Mouse (Mus musculus): ENCODE measurements around the gene Galr2. TPM values are rescaled to one million over a fixed set of nuclear protein-coding genes. Genes with fewer than 3 reads are reported as not detected.

Galr2 gene
- total and polyA plus RNA-seq, 3 experiments = 0.38 TPM; not detected in 2

DNA sequence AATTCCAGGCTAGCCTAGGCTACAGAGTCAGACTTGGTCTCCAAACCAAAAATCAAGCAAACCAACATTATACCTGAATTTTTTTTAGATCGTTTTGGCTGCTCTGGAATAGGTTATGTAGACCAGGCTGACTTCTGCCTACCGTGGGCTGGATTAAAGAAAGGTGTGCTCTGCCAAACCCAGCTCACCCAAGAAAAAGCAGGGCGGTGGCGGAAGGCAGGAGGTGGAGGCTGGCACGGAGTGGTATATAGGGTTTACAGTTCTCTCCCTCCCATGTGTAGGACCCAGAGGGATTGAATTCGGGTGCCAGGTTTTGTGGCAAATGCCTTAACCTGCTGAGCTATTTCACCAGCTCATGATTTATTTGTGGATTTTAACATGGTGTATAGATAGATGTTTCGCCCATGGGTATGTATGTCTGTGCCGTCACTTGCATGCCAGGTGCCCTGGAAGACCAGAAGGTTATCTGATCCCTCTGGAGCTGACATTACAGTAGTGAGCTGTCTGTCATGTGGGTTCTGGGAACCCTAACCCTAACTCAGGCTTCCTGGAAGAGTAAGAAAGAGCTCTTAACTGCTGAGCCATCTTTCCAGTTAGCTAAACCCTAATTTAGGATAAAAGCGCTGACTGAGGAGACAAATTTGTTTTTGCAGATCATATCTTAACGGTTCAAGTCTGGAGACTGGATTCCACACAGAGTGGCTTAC, 26.4 kb downstream of the Galr2 start, which contains the start of gene Exoc7:
Gene Exoc7 (minus strand): TSS at position 215 of the 707 bp plus-strand sequence.
- Histone ChIP-seq H3K27me3 (ENCODE audit: insufficient read depth, low read length) (no peaks in the 10 kb centered on the region), H3K36me3 (replicated peaks) (peaks cover 32% of the 10 kb centered on the region), H3K4me3 (ENCODE audit: low read depth, low read length) (peak within 1 kb of the TSS; percentile 79), H3K9me3 (replicated peaks) (no peaks in the 10 kb centered on the region), H3K4me1 (ENCODE audit: insufficient read depth, low read depth, low read length) (peaks cover 34% of the 10 kb centered on the region)
- no peak for ATAC-seq (ENCODE audit: extremely low read depth, insufficient number of reproducible peaks, low FRiP score, poor library complexity, severe bottlenecking)
- no peak for DNase-seq (ENCODE audit: low spot score)
- TF ChIP-seq POLR2AphosphoS5 (IDR thresholded peaks at IDR 0.05; ENCODE audit: insufficient replicate concordance, low read depth, low read length) (no peak), TAL1 (conservative IDR thresholded peaks at IDR 0.05; ENCODE audit: low read depth, low read length) (peak; percentile 42)

DNA sequence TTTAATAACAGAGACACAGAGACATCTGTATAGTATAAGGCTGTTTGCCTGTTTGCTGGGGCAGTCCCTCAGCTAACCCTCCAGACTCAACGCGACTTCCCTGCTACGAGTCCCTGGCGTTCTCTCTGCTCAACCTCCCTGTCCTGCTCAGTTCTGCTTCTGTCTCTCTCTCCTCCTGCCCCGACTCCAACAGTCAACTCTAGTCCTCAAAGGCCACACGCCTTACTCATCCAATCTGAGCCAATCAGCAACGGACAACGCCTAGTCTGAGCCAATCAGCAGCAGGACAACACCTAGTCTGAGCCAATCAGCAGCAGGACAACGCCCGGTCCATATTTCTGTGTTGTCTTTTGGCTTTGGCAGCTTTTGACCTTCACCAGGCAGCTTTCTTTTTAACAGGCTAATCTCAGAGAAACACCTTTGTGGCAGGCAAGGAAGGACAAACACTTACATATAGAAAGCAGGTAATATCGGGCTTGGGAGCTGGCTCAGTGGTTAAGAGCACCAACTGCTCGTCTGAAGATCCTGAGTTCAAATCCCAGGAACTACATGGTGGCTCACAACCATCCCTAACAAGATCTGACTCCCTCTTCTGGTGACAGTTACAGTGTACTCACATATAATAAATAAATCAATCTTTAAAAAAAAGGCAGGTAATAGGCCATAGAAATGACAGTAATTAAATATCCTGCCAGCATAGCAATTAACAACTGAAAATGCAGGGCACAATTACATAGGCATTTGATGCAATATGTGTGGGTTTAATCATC, 27.2 kb downstream of the Galr2 start:
- ATAC-seq (ENCODE audit: extremely low read depth, insufficient number of reproducible peaks, low FRiP score, poor library complexity, severe bottlenecking) (peak; percentile 78), DNase-seq (ENCODE audit: low spot score) (peak; percentile 78)
- Histone ChIP-seq H3K36me3 (replicated peaks) (peaks cover 24% of the 10 kb centered on the region), H3K9me3 (replicated peaks) (no peaks in the 10 kb centered on the region), H3K27me3 (ENCODE audit: insufficient read depth, low read length) (no peaks in the 10 kb centered on the region), H3K4me1 (ENCODE audit: insufficient read depth, low read depth, low read length) (peaks cover 34% of the 10 kb centered on the region), H3K4me3 (ENCODE audit: low read depth, low read length) (peak overlapping the region; percentile 55; the same call in 1 of the 2 replicates)
- TF ChIP-seq GATA1 (IDR thresholded peaks at IDR 0.05; ENCODE audit: borderline replicate concordance, low read length) (no peak), TAL1 (conservative IDR thresholded peaks at IDR 0.05; ENCODE audit: low read depth, low read length) (0 out of 2 replicates have a peak, but pooled peaks have one; percentile 9)

DNA sequence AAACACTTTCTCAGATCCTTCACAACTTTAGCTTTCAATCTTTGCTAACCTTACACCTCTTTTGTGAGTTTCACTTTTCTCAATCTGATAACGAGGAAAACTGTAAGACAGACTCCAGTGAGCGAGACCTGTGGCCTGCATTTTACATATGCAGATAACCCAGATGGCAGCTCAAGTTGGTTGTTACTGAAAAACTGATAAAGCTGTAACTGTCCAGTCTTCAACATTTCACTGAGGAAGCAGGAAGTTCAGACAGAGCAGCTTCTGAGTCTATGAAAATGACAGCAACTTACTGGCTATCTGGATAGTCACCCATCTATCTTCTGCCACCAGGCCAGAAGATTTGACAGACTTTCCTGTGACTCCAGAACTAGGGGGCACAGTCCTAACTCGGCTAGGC, 28.9 kb downstream of the Galr2 start:
- ATAC-seq (ENCODE audit: extremely low read depth, insufficient number of reproducible peaks, low FRiP score, poor library complexity, severe bottlenecking) (no peak), DNase-seq (ENCODE audit: low spot score) (no peak)
- Histone ChIP-seq H3K4me1 (ENCODE audit: insufficient read depth, low read depth, low read length) (peaks cover 31% of the 10 kb centered on the region), H3K4me3 (ENCODE audit: low read depth, low read length) (no peak overlapping the region), H3K36me3 (replicated peaks) (peaks cover 8% of the 10 kb centered on the region), H3K27me3 (ENCODE audit: insufficient read depth, low read length) (no peaks in the 10 kb centered on the region), H3K9me3 (replicated peaks) (no peaks in the 10 kb centered on the region)
- TF ChIP-seq POLR2AphosphoS5 (IDR thresholded peaks at IDR 0.05; ENCODE audit: insufficient replicate concordance, low read depth, low read length) (no peak), GATA1 (IDR thresholded peaks at IDR 0.05; ENCODE audit: borderline replicate concordance, low read length) (no peak), TAL1 (conservative IDR thresholded peaks at IDR 0.05; ENCODE audit: low read depth, low read length) (no peak), CTCF (IDR thresholded peaks at IDR 0.05; ENCODE audit: low read depth, low read length) (no peak), GATA2 (IDR thresholded peaks at IDR 0.05; ENCODE audit: borderline replicate concordance, low read depth, low read length) (no peak)

DNA sequence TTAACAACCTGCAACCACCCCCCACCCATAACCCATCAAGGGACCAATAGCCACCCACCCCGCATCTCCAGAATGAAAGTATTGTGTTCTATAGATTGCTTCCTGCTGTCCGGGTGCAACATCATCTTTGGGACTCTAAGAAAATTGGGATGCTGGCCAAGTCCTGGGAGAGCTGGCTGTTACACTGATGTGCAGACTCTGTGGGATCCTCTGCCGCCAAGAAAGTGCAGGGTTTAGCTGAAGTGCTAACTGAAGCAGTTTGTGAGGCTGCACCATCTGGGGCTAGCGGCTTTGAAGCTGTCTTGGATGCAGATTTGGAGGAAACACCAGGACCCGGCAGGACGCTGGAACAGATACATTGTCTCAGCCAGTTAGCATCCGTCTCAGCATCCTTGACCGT, 30.4 kb downstream of the Galr2 start:
- TF ChIP-seq GATA2 (IDR thresholded peaks at IDR 0.05; ENCODE audit: borderline replicate concordance, low read depth, low read length) = no peak
- TF ChIP-seq TAL1 (conservative IDR thresholded peaks at IDR 0.05; ENCODE audit: low read depth, low read length) = no peak
- TF ChIP-seq POLR2AphosphoS5 (IDR thresholded peaks at IDR 0.05; ENCODE audit: insufficient replicate concordance, low read depth, low read length) = no peak
- no peak for TF ChIP-seq CTCF (IDR thresholded peaks at IDR 0.05; ENCODE audit: low read depth, low read length)
- no peak for TF ChIP-seq GATA1 (IDR thresholded peaks at IDR 0.05; ENCODE audit: borderline replicate concordance, low read length)
- Histone ChIP-seq H3K4me3 (ENCODE audit: low read depth, low read length) (no peak overlapping the region), H3K4me1 (ENCODE audit: insufficient read depth, low read depth, low read length) (peaks cover 26% of the 10 kb centered on the region), H3K9me3 (replicated peaks) (no peaks in the 10 kb centered on the region), H3K27me3 (ENCODE audit: insufficient read depth, low read length) (peaks cover 14% of the 10 kb centered on the region), H3K36me3 (replicated peaks) (no peaks in the 10 kb centered on the region)
- ATAC-seq (ENCODE audit: extremely low read depth, insufficient number of reproducible peaks, low FRiP score, poor library complexity, severe bottlenecking) = no peak
- DNase-seq (ENCODE audit: low spot score) = no peak

DNA sequence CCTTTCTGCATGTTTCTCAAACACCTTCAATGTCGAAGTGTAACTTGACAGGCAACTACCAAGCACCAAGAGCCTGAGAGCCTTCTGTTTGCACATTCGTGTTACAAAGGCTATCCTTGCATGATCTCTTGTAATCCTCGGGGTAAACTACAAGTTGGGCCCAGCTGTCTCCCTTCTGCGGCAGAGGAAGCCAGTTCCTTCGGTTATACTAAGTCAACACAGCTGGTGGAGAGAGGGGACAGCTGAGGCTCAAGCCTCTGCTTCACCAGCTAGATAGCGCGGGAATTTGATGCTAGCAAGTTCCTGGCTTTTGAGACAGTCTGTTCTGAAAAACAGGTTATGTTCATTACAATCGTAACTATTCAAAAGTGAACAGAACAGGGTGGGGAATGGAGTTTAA, 31.6 kb downstream of the Galr2 start:
- Histone ChIP-seq H3K4me1 (ENCODE audit: insufficient read depth, low read depth, low read length) (peaks cover 19% of the 10 kb centered on the region), H3K36me3 (replicated peaks) (no peaks in the 10 kb centered on the region), H3K27me3 (ENCODE audit: insufficient read depth, low read length) (peaks cover 23% of the 10 kb centered on the region), H3K9me3 (replicated peaks) (no peaks in the 10 kb centered on the region), H3K4me3 (ENCODE audit: low read depth, low read length) (no peak overlapping the region)
- ATAC-seq (ENCODE audit: extremely low read depth, insufficient number of reproducible peaks, low FRiP score, poor library complexity, severe bottlenecking) (no peak), DNase-seq (ENCODE audit: low spot score) (no peak)
- TF ChIP-seq GATA1 (IDR thresholded peaks at IDR 0.05; ENCODE audit: borderline replicate concordance, low read length) (no peak), CTCF (IDR thresholded peaks at IDR 0.05; ENCODE audit: low read depth, low read length) (no peak), GATA2 (IDR thresholded peaks at IDR 0.05; ENCODE audit: borderline replicate concordance, low read depth, low read length) (no peak), TAL1 (conservative IDR thresholded peaks at IDR 0.05; ENCODE audit: low read depth, low read length) (no peak), POLR2AphosphoS5 (IDR thresholded peaks at IDR 0.05; ENCODE audit: insufficient replicate concordance, low read depth, low read length) (no peak)

DNA sequence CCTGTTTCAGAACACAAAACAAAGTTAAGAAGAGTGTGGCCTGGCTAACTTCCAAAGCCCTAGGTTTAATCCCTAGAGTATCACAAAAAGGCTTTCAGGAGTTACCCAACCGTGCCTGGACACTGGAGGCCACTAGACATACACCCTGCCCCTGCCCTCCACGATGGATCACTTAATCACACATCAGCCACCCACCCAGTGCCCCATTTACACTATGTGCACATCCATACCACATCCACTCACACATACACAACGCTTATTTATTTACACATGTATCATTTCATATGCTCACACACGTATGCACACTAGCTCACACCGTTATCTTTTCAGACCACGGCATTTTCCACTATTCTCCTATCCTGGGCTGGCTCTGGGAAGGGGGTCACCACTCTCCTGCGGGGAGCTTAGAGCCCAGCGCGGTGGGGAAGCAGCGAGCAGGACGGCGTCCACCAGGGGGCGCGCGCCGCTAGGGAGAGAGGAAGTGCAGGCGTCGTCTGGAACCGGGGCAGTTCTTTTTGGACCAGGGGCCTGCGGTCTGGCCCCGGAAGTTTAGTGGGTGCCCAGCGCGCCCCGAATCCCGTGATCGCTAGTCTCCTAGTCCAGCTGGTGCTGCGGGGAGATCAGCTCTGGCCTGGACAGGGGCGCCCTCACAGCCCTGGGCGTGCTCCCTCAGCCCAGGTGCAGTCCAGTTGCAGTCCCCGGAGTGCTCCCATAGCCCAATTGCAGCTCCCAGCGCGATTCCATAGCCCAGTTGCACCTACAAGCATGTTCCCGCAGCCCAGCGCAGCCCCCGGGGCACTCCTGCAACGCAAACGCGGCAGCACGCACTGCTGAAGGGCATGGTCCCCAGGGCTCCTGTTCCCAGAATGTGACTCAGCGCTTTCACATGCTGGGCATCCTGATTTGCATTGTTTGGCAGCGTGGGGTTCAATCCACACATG, 38.2 kb downstream of the Galr2 start:
- TF ChIP-seq POLR2AphosphoS5 (IDR thresholded peaks at IDR 0.05; ENCODE audit: insufficient replicate concordance, low read depth, low read length) (no peak), CTCF (IDR thresholded peaks at IDR 0.05; ENCODE audit: low read depth, low read length) (peak; percentile 74), GATA2 (IDR thresholded peaks at IDR 0.05; ENCODE audit: borderline replicate concordance, low read depth, low read length) (no peak), GATA1 (IDR thresholded peaks at IDR 0.05; ENCODE audit: borderline replicate concordance, low read length) (no peak), TAL1 (conservative IDR thresholded peaks at IDR 0.05; ENCODE audit: low read depth, low read length) (no peak)
- H3K9me3 ChIP-seq (replicated peaks) = no peaks in the 10 kb centered on the region
- no peaks in the 10 kb centered on the region for H3K36me3 ChIP-seq (replicated peaks)
- H3K27me3 ChIP-seq (ENCODE audit: insufficient read depth, low read length) = peaks cover 64% of the 10 kb centered on the region
- ATAC-seq (ENCODE audit: extremely low read depth, insufficient number of reproducible peaks, low FRiP score, poor library complexity, severe bottlenecking) = peak; percentile 40
- DNase-seq (ENCODE audit: low spot score) = peak; percentile 63
- H3K4me3 ChIP-seq (ENCODE audit: low read depth, low read length) = peak overlapping the region; percentile 67
- peaks cover 10% of the 10 kb centered on the region for H3K4me1 ChIP-seq (ENCODE audit: insufficient read depth, low read depth, low read length)

Data from G1E (cell line).